Mouse (Mus musculus) testis, adult 2 months (tissue): ENCODE measurements around the gene Errfi1. TPM values are rescaled to one million over a fixed set of nuclear protein-coding genes. Genes with fewer than 3 reads are reported as not detected.

Experiments used
- H3K27ac ChIP-seq: fragments of 200-500 bp; 2 replicates; pipeline ENCODE4 v1.5.1; 2012; ENCODE audit warnings: low read depth, low read length; ENCODE audit not compliant: control insufficient read depth, insufficient read depth
- H3K27me3 ChIP-seq: fragments of 200-500 bp; 2 replicates; pipeline ENCODE4 v1.6.1; 2012; ENCODE audit warnings: mild to moderate bottlenecking, low read length, moderate library complexity; ENCODE audit not compliant: control insufficient read depth, insufficient read depth
- H3K36me3 ChIP-seq: fragments of 200-500 bp; 2 replicates; pipeline ENCODE4 v1.6.1; 2012; ENCODE audit warnings: mild to moderate bottlenecking, low read length; ENCODE audit not compliant: control insufficient read depth, insufficient read depth
- H3K4me1 ChIP-seq: fragments of 200-500 bp; 2 replicates; pipeline ENCODE4 v1.6.1; 2012; ENCODE audit warnings: low read length; ENCODE audit not compliant: control insufficient read depth, insufficient read depth
- H3K4me3 ChIP-seq: fragments of 200-500 bp; 2 replicates; pipeline ENCODE4 v1.5.1; 2012; ENCODE audit warnings: low read depth, mild to moderate bottlenecking, low read length, moderate library complexity, mixed read lengths; ENCODE audit not compliant: control insufficient read depth
- CTCF ChIP-seq: fragments of 200-500 bp; IDR thresholded peaks from 2 replicates; pipeline ENCODE4 v1.5.1; 2012; ENCODE audit warnings: low read depth, mild to moderate bottlenecking, inconsistent platforms, low read length, moderate library complexity; ENCODE audit not compliant: control insufficient read depth, insufficient read depth, insufficient replicate concordance
- POLR2A ChIP-seq: fragments of 200-500 bp; IDR thresholded peaks from 2 replicates; pipeline ENCODE4 v1.6.1; 2012; ENCODE audit warnings: low read depth, mild to moderate bottlenecking, inconsistent platforms, low read length, moderate library complexity; ENCODE audit not compliant: control insufficient read depth
- polyA plus RNA-seq: library from polyadenylated mRNA; depleted of rRNA; stranded (reverse); fragments of >200 nt; gene quantifications from 2 replicates; pipeline ENCODE4 v1.2.3, GENCODE M21; 2012

The Errfi1 gene
- polyA plus RNA-seq, 1 experiment: 10.6 TPM

- Histone ChIP-seq H3K27me3 (no peaks in the 10 kb centered on the region), H3K4me3 (no peak overlapping the region), H3K27ac (no peak overlapping the region), H3K4me1 (peaks cover 8% of the 10 kb centered on the region), H3K36me3 (no peaks in the 10 kb centered on the region)
- no peak for TF ChIP-seq CTCF
- no peak for TF ChIP-seq POLR2A
Observed at GRCm38 (mm10) chr4:150849964-150850363, 3.8 kb upstream of the Errfi1 start.

GRCm38 (mm10) chr4:150850893-150851292 lies 2.8 kb upstream of the Errfi1 start:
- peaks cover 8% of the 10 kb centered on the region for H3K4me1 ChIP-seq
- no peaks in the 10 kb centered on the region for H3K27me3 ChIP-seq
- H3K4me3 ChIP-seq: no peak overlapping the region
- no peaks in the 10 kb centered on the region for H3K36me3 ChIP-seq
- no peak overlapping the region for H3K27ac ChIP-seq
- no peak for TF ChIP-seq POLR2A

- no peaks in the 10 kb centered on the region for H3K36me3 ChIP-seq
- TF ChIP-seq POLR2A: no peak
- H3K4me3 ChIP-seq: no peak overlapping the region
- no peak overlapping the region for H3K27ac ChIP-seq
- peaks cover 8% of the 10 kb centered on the region for H3K4me1 ChIP-seq
- no peaks in the 10 kb centered on the region for H3K27me3 ChIP-seq
Observed at GRCm38 (mm10) chr4:150852045-150852444, 1.7 kb upstream of the Errfi1 start.

GRCm38 (mm10) chr4:150852479-150852878 lies 1.2 kb upstream of the Errfi1 start:
- no peaks in the 10 kb centered on the region for H3K36me3 ChIP-seq
- TF ChIP-seq POLR2A (no peak), CTCF (no peak)
- no peak overlapping the region for H3K27ac ChIP-seq
- H3K4me3 ChIP-seq: no peak overlapping the region
- H3K4me1 ChIP-seq: peaks cover 8% of the 10 kb centered on the region
- H3K27me3 ChIP-seq: no peaks in the 10 kb centered on the region

- Histone ChIP-seq H3K36me3 (no peaks in the 10 kb centered on the region), H3K4me1 (peaks cover 8% of the 10 kb centered on the region), H3K27ac (peak overlapping the region; percentile 67), H3K27me3 (no peaks in the 10 kb centered on the region), H3K4me3 (peak overlapping the region; percentile 95)
- TF ChIP-seq CTCF (no peak), POLR2A (peak; percentile 100)
Observed at GRCm38 (mm10) chr4:150854839-150855246, 1.1 kb downstream of the Errfi1 start.

GRCm38 (mm10) chr4:150855346-150855745 lies 1.6 kb downstream of the Errfi1 start:
- Histone ChIP-seq H3K27me3 (no peaks in the 10 kb centered on the region), H3K36me3 (no peaks in the 10 kb centered on the region), H3K4me1 (peaks cover 8% of the 10 kb centered on the region), H3K27ac (peak overlapping the region; percentile 63; the same call in 1 of the 2 replicates), H3K4me3 (peak overlapping the region; percentile 95)
- TF ChIP-seq CTCF (no peak), POLR2A (no peak)

GRCm38 (mm10) chr4:150860526-150860925 lies 6.8 kb downstream of the Errfi1 start:
- no peak overlapping the region for H3K4me3 ChIP-seq
- H3K36me3 ChIP-seq: no peaks in the 10 kb centered on the region

GRCm38 (mm10) chr4:150861161-150861560 lies 7.4 kb downstream of the Errfi1 start:
- Histone ChIP-seq H3K4me3 (no peak overlapping the region), H3K27ac (no peak overlapping the region; the same call in 1 of the 2 replicates), H3K36me3 (no peaks in the 10 kb centered on the region), H3K4me1 (peaks cover 2% of the 10 kb centered on the region; the same call in 1 of the 2 replicates), H3K27me3 (no peaks in the 10 kb centered on the region)
- TF ChIP-seq POLR2A (no peak), CTCF (no peak)

More at GRCm38 (mm10) chr4:150860526-150860925, 6.8 kb downstream of the Errfi1 start:
- Histone ChIP-seq H3K27me3 (no peaks in the 10 kb centered on the region), H3K4me1 (peaks cover 2% of the 10 kb centered on the region; the same call in 1 of the 2 replicates), H3K27ac (no peak overlapping the region)
- TF ChIP-seq CTCF (no peak), POLR2A (no peak)
